21 mouse cellular contexts compared by ENCODE assay signal in the genomic region with DNA sequence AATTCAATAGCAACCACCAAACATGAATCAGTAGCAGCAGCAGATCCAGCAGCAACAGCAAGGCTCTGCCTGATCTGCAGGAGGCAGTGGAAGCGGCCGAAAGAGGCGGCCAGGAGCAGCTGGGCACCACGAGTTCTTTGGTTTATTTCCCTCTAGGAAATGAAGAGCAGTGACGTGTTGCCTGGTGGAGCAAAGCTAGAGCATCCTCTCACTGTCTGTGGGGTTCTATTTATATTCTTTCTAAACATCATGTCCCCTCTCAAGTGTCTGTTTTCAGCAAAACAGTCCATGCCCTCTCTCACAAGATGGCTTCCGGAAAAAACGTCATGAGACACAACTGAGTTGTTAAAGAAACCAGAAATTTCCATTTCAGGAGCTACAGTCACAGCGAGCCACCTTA. TPM values are rescaled to one million over a fixed set of nuclear protein-coding genes. Genes with fewer than 3 reads are reported as not detected.
DNase-seq lines count a peak whose midpoint lies in the region; ATAC-seq and TF ChIP-seq lines count a peak whose summit lies in the region.
"Had no signal": no experiment of that assay in that cellular context is flagged by ENCODE, and none has a peak within 500 bp of the region (broad histone marks: within the 10 kb centered on the region; RNA-seq: fewer than 3 reads in every experiment).

No protein-coding gene starts in this region.

- H3K4me2 ChIP-seq in heart, embryonic 12.5 days = no peak overlapping the region
- no peak overlapping the region for H3K4me2 ChIP-seq in lung, postnatal 0 days (replicated peaks; ENCODE audit: low read depth, low read length)
- H3K4me2 ChIP-seq: embryonic facial prominence, embryonic 12.5 days; forebrain, embryonic 13.5 days; forebrain, embryonic 15.5 days had no signal

- DNase-seq in heart, adult 11 months = peak; percentile 82
- peak; percentile 5 for DNase-seq in lung, postnatal 0 days (ENCODE audit: low spot score)
- no peak for DNase-seq in lung, adult 18-20 months
- peak; percentile 67 for DNase-seq in induced T-regulatory cell, adult 2 months (ENCODE audit: low read depth)
- no peak for DNase-seq in gastrocnemius, postnatal 25 days
- DNase-seq: adrenal gland, adult 8-10 months; adrenal gland, postnatal 14 days; adrenal gland, postnatal 36 days; B cell, adult 2 months; cerebellum, adult 11-12 months; cerebellum, adult 2 months; cerebellum, adult 9-10 months; cerebellum, postnatal 10 days; cerebellum, postnatal 25 days had no signal

- no peak for ATAC-seq in heart, embryonic 12.5 days (ENCODE audit: insufficient number of reproducible peaks, low FRiP score)
- no peak for ATAC-seq in lung, postnatal 0 days
- ATAC-seq: activated CD4-positive, CD25-positive, alpha-beta regulatory T cell, adult 4 months; forebrain, embryonic 13.5 days; forebrain, embryonic 15.5 days; Patski had no signal

- no peak overlapping the region for H3K4me3 ChIP-seq in heart, embryonic 12.5 days
- H3K4me3 ChIP-seq in lung, postnatal 0 days (ENCODE audit: low read depth, low read length) = no peak overlapping the region
- H3K4me3 ChIP-seq: embryonic facial prominence, embryonic 10.5 days; embryonic facial prominence, embryonic 12.5 days; forebrain, embryonic 13.5 days; forebrain, embryonic 15.5 days had no signal

- no peaks in the 10 kb centered on the region for H3K27me3 ChIP-seq in heart, embryonic 12.5 days (replicated peaks)
- H3K27me3 ChIP-seq in lung, postnatal 0 days (replicated peaks; ENCODE audit: insufficient read depth, low read length) = no peaks in the 10 kb centered on the region
- H3K27me3 ChIP-seq: embryonic facial prominence, embryonic 12.5 days; forebrain, embryonic 13.5 days; forebrain, embryonic 15.5 days; Patski had no signal

- H3K4me1 ChIP-seq in heart, embryonic 12.5 days (replicated peaks) = peaks cover 14% of the 10 kb centered on the region
- peaks cover 2% of the 10 kb centered on the region; the same call in 1 of the 2 replicates for H3K4me1 ChIP-seq in lung, postnatal 0 days (ENCODE audit: insufficient read depth, low read depth, low read length)

- H3K36me3 ChIP-seq in heart, embryonic 12.5 days = peaks cover 3% of the 10 kb centered on the region; the same call in 1 of the 2 replicates
- no peaks in the 10 kb centered on the region for H3K36me3 ChIP-seq in lung, postnatal 0 days (ENCODE audit: insufficient read depth, low read length)
- H3K36me3 ChIP-seq: embryonic facial prominence, embryonic 10.5 days; embryonic facial prominence, embryonic 12.5 days; forebrain, embryonic 15.5 days had no signal

- TF ChIP-seq CTCF in lung, postnatal 0 days (IDR thresholded peaks at IDR 0.05) = no peak

- WGBS in heart, embryonic 12.5 days = 82% methylated on average over 8 of the region's 8 CpGs
- 77% methylated on average over 8 of the region's 8 CpGs for WGBS in lung, postnatal 0 days

- H3K27ac ChIP-seq in heart, embryonic 12.5 days (ENCODE audit: poor library complexity, severe bottlenecking) = no peak overlapping the region
- H3K27ac ChIP-seq in lung, postnatal 0 days (ENCODE audit: low read length) = no peak overlapping the region
- H3K27ac ChIP-seq: embryonic facial prominence, embryonic 10.5 days; embryonic facial prominence, embryonic 12.5 days; forebrain, embryonic 13.5 days; forebrain, embryonic 15.5 days had no signal

- TF ChIP-seq EP300 in lung, postnatal 0 days (IDR thresholded peaks at IDR 0.05) = no peak

- H3K9ac ChIP-seq in heart, embryonic 12.5 days = no peak overlapping the region
- no peak overlapping the region for H3K9ac ChIP-seq in lung, postnatal 0 days (replicated peaks; ENCODE audit: low read depth)
- H3K9ac ChIP-seq: embryonic facial prominence, embryonic 12.5 days; forebrain, embryonic 13.5 days; forebrain, embryonic 15.5 days had no signal

- H3K9me3 ChIP-seq in heart, embryonic 12.5 days (replicated peaks) = peaks cover 4% of the 10 kb centered on the region
- no peaks in the 10 kb centered on the region for H3K9me3 ChIP-seq in lung, postnatal 0 days (ENCODE audit: low read length)
- H3K9me3 ChIP-seq: embryonic facial prominence, embryonic 12.5 days; forebrain, embryonic 15.5 days had no signal

RNA-seq across cellular contexts. Expression of gene Gfpt1, which starts 3.5 kb away (rescaled TPM):
- 17.7 and 19.3 TPM in 2 replicates for polyA plus RNA-seq in heart, embryonic 12.5 days (2016; fragmentation: Nextera tagmentation; extraction: Ambion mirVana)
- 10.8 and 11.5 TPM in 2 replicates for polyA plus RNA-seq in lung, postnatal 0 days (2015; fragmentation: Nextera tagmentation; extraction: Ambion mirVana)
- 10 to 100 TPM; 24.7 to 25.9 TPM for total RNA-seq in gastrocnemius, postnatal 25 days (2021)

RNA-seq across cellular contexts. Expression of gene Nfu1, which starts 30.1 kb away (rescaled TPM):
- polyA plus RNA-seq in heart, embryonic 12.5 days (2016; fragmentation: Nextera tagmentation; extraction: Ambion mirVana) = 97.7 and 101 TPM in 2 replicates
- polyA plus RNA-seq in lung, postnatal 0 days (2015; fragmentation: Nextera tagmentation; extraction: Ambion mirVana) = 70.7 and 72.9 TPM in 2 replicates
- 10 to 100 TPM; 55.5 to 56.5 TPM for total RNA-seq in gastrocnemius, postnatal 25 days (2021)

Comparison
In these comparisons a context has a peak if more than half of its experiments do, and no peak if none do; other contexts are left out.
1. DNase-seq: peak in heart, adult 11 months (single experiment), lung, postnatal 0 days (single experiment) and induced T-regulatory cell, adult 2 months (single experiment); none in lung, adult 18-20 months (0 of 2) and gastrocnemius, postnatal 25 days (single experiment).